Mouse (Mus musculus): ENCODE measurements around the gene Cyb5d1. TPM values are rescaled to one million over a fixed set of nuclear protein-coding genes. Genes with fewer than 3 reads are reported as not detected.

The Cyb5d1 gene
- 9.2 and 9.3 TPM in 2 replicates for polyA plus RNA-seq (2012; rRNA removed)

DNA sequence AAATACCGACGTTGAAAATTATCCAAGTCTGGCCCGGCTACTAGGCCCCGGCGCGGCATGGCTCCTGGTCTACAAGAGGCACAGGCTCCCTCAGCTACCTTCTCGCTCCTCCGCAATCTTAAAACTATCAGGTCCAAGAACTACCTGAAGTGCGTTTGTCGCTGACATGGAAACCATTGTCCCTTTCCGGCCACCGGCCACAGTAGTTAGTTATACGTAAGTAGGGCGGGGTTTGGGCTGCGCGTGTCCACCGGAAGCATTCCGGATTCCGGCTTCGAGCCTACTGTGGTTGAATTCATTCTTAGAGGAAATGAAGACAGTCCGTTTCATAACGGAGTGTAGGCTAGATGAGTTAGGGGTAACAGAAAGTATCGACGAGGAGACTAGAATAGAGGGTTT, at the start of gene Cyb5d1, which contains the start of gene Naa38:
Gene Cyb5d1 (minus strand): TSS at position 397 of the 399 bp plus-strand sequence.
Gene Naa38 (plus strand): TSS at position 253 of the 399 bp plus-strand sequence.

DNA sequence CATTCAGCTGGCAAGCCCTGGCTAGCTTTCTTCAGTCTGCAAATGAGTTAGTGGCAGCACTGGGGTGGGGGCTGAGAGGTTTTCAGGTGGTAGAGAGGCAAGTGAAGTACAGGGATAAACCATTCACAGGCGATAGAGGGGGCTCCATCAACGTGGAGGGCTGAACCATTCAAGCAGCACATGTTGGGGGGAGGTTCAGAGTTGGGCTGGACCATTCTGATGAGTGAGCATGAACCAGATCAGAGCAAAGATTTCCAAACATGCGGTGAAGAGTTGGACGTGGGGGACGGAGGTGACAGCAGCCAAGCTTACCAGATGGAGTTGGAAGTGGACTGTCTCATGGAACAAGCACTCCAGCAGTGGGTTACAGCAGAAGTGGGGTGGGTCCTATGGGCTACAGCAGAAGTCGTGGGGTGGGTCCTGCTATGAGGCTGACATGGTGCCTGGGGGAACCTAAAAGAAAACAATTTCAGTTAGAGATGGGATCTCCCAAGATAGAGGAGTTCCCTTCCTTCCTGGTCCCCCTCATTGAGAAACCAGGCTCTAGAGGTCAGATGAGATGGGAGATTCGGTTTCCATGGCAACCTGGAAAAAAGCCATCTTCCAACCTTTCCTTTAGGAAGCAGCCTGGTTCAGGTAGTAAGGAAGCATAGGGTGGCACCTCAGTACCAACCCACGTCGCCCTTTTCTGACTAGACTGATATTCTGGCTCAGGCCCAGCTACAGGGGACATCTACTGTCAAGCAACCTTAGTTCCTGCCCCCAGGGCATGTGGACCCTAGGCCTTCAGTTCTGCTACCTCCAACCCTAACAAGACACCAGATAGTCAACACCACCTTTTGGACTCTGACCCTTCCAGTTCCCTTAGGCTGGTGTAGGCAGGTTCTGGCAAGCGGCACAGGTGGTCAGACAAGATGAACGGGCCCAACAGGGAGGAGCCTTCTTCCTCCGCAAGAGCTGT, 18.1 kb upstream of the Cyb5d1 start, which contains the start of gene Kdm6b:
Gene Kdm6b (minus strand): TSS at position 455 of the 961 bp plus-strand sequence.

DNA sequence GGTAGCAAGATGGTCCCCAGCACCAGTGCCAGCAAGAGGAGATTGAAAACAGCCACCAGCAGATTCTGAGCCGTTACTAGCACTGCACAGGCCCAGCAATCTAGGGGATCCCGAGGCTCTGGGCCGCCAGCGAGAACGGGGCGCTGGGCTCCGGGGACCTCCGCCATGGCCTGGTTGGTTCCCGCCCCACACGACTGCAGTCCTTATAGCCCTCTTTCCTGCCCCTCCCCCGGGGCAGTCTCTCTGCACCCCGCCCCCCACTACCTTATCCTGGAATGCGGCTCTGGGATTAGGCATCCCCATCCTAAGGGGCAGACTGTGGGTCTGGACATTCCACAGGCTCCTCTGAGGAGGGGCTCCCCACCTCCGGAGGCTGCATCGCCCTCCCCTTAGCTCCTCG, 2.6 kb upstream of the Cyb5d1 start, which contains the start of gene Tmem88:
Gene Tmem88 (minus strand): TSS at position 176 of the 400 bp plus-strand sequence.

DNA sequence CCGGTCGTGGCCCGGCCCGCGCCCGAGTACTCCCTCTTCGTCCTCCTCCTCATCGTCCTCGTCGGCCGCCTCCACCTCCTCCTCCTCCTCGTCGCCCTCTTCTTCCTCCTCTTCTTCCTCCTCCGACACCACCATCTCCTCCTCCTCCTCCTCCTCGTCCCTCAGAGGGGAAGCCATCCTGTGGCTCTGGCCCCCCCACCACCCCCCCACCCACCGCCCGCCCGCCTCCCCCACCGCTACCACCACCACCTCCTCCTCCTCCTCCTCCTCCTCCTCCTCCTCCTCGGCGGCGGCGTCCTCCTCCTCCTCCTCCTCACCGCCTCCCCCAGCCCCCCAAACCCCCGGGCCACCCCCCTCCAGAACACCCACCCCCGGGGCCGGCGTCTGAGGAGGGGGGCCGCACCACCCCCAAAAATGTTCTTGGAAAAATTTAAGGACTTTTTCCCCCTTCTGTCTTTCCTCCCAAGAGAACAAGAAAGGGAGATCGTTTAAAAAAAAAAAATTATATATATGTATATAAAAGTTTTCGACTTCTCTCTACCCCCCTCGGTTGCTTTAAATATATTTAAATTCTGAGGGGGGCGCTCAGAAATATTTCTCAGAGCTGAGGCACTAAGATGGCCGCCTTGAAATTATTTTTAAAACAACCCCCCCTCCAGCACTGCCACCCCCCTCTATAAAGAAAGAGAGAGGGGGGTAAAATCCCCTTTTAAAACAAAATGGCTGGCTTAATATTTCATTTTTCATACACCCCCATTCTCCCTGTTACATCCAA, 26.0 kb downstream of the Cyb5d1 start, which contains the start of gene Chd3:
Gene Chd3 (minus strand): TSS at position 192 of the 775 bp plus-strand sequence.

Other genes with a start within 250 kb of the Cyb5d1 start
- gene Alox12b, start 238.6 kb downstream of the Cyb5d1 start, polyA plus RNA-seq (2012; rRNA removed), result not detected in 2 replicates
- gene Alox8, start 197.8 kb downstream of the Cyb5d1 start, polyA plus RNA-seq (2012; rRNA removed), result 0.01 TPM in 2 replicates
- under 0.01 TPM in 1 of 2 replicates, not detected in the other for gene Gucy2e, start 158.6 kb downstream of the Cyb5d1 start, polyA plus RNA-seq (2012; rRNA removed)
- 9.3 and 9.8 TPM in 2 replicates for gene Cntrob, start 71.9 kb downstream of the Cyb5d1 start, polyA plus RNA-seq (2012; rRNA removed)
- 55.4 and 56.6 TPM in 2 replicates for gene Trappc1, start 71.7 kb downstream of the Cyb5d1 start, polyA plus RNA-seq (2012; rRNA removed)
- 0.10 and 0.15 TPM in 2 replicates for gene Kcnab3, start 69.4 kb downstream of the Cyb5d1 start, polyA plus RNA-seq (2012; rRNA removed)
- gene Rnf227, start 55.2 kb downstream of the Cyb5d1 start, polyA plus RNA-seq (2012; rRNA removed), result 0.39 and 0.54 TPM in 2 replicates
- gene Chd3, start 26.2 kb downstream of the Cyb5d1 start, polyA plus RNA-seq (2012; rRNA removed), result 12.1 and 13.2 TPM in 2 replicates
- 67.1 and 70.4 TPM in 2 replicates for gene Naa38, start 144 bp downstream of the Cyb5d1 start, polyA plus RNA-seq (2012; rRNA removed)
- 3.5 and 4.0 TPM in 2 replicates for gene Tmem88, start 2.6 kb upstream of the Cyb5d1 start, polyA plus RNA-seq (2012; rRNA removed)
- 0.93 and 1.4 TPM in 2 replicates for gene Kdm6b, start 18.0 kb upstream of the Cyb5d1 start, polyA plus RNA-seq (2012; rRNA removed)
- gene Dnah2, start 153.5 kb upstream of the Cyb5d1 start, polyA plus RNA-seq (2012; rRNA removed), result 0.01 and 0.06 TPM in 2 replicates
- gene Efnb3, start 164.6 kb upstream of the Cyb5d1 start, polyA plus RNA-seq (2012; rRNA removed), result 0.90 and 0.99 TPM in 2 replicates
- gene Wrap53, start 184.6 kb upstream of the Cyb5d1 start, polyA plus RNA-seq (2012; rRNA removed), result 8.8 and 10.8 TPM in 2 replicates
- gene Trp53, start 184.7 kb upstream of the Cyb5d1 start, polyA plus RNA-seq (2012; rRNA removed), result 61.5 and 74.1 TPM in 2 replicates
- 17.8 and 21.7 TPM in 2 replicates for gene Atp1b2, start 210.3 kb upstream of the Cyb5d1 start, polyA plus RNA-seq (2012; rRNA removed)
- 19.1 and 24.0 TPM in 2 replicates for gene Shbg, start 222.3 kb upstream of the Cyb5d1 start, polyA plus RNA-seq (2012; rRNA removed)
- gene Sat2, start 226.4 kb upstream of the Cyb5d1 start, polyA plus RNA-seq (2012; rRNA removed), result 5.7 and 7.0 TPM in 2 replicates
- gene Fxr2, start 237.4 kb upstream of the Cyb5d1 start, polyA plus RNA-seq (2012; rRNA removed), result 21.3 and 22.6 TPM in 2 replicates